Mouse (Mus musculus): ENCODE measurements around the gene Lhx5. TPM values are rescaled to one million over a fixed set of nuclear protein-coding genes. Genes with fewer than 3 reads are reported as not detected.

The Lhx5 gene
- polyA plus RNA-seq, 1 experiment from 2014 or later = 41.6 TPM

DNA sequence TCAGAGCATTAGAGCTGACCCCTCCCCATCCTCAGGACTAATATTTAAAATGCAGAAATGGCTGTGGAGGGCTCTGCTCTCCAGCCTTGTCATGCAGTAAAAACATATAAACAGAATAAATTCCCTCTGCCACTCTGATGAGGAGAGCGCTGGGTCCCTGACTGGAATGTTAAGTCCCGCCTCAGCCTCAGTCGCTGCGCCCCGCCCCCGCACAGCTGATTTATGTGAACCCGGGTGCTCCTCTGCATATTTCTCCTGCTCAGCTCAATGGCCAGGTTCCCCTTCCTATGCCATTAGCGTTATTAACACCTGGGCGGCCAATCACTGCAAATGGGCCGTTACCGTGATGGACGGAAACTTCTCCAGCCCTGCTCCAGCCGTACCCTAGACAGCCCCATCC lies 15.8 kb downstream of the Lhx5 start:
- Histone ChIP-seq H3K4me3 (ENCODE audit: low read depth, low read length) (no peak overlapping the region), H3K27me3 (ENCODE audit: control insufficient read depth, insufficient read depth, low read length) (no peaks in the 10 kb centered on the region)
- WGBS = 47% methylated on average over 13 of the region's 13 CpGs

DNA sequence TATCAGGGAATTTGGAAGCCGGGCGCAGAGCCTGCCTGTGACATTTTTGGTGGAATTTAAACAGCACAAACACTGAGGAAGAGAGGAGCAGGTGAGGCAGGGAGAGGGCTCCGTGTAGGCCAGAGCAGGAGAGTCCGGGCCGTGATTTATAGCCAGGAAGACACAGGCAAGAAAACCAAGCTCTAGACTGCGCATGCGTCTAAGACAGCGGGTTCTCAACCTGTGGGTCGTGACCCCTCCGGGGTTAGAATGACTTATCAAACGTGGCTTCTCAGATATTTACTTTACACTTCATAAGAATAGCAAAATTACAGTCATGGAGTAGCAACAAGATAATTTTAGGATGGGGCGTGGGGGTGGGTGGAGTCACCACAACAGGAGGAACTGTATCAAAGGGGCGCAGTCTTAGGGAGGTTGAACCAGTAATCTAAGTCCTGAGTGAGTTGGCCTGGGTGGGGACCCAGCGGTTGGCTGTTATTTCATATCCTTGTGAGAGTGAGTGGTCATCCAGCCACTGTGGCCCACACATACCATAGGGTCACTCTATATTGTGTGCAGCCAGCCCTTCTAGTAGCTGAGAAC lies 23.3 kb downstream of the Lhx5 start:
- Histone ChIP-seq H3K9me3 (ENCODE audit: control insufficient read depth, low read length) (no peaks in the 10 kb centered on the region), H3K36me3 (ENCODE audit: control insufficient read depth, insufficient read depth, low read length) (no peaks in the 10 kb centered on the region), H3K4me3 (ENCODE audit: low read depth, low read length) (no peak overlapping the region), H3K4me1 (replicated peaks; ENCODE audit: control insufficient read depth, insufficient read depth, low read length) (no peaks in the 10 kb centered on the region), H3K4me2 (replicated peaks; ENCODE audit: low read depth, low read length) (no peak overlapping the region), H3K9ac (ENCODE audit: low read depth, low read length) (no peak overlapping the region), H3K27ac (ENCODE audit: low read depth, low read length) (no peak overlapping the region), H3K27me3 (ENCODE audit: control insufficient read depth, insufficient read depth, low read length) (no peaks in the 10 kb centered on the region)
- ATAC-seq (ENCODE audit: low FRiP score) (no peak), DNase-seq (ENCODE audit: low spot score) (no peak)
- WGBS = 74% methylated on average over 14 of the region's 14 CpGs

More for the DNA sequence above, 15.8 kb downstream of the Lhx5 start:
- ATAC-seq (ENCODE audit: low FRiP score) = no peak
- Histone ChIP-seq H3K4me1 (replicated peaks; ENCODE audit: control insufficient read depth, insufficient read depth, low read length) (no peaks in the 10 kb centered on the region), H3K9ac (ENCODE audit: low read depth, low read length) (no peak overlapping the region), H3K4me2 (replicated peaks; ENCODE audit: low read depth, low read length) (no peak overlapping the region), H3K27ac (ENCODE audit: low read depth, low read length) (no peak overlapping the region), H3K36me3 (ENCODE audit: control insufficient read depth, insufficient read depth, low read length) (no peaks in the 10 kb centered on the region), H3K9me3 (ENCODE audit: control insufficient read depth, low read length) (no peaks in the 10 kb centered on the region)
- no peak for DNase-seq (ENCODE audit: low spot score)

DNA sequence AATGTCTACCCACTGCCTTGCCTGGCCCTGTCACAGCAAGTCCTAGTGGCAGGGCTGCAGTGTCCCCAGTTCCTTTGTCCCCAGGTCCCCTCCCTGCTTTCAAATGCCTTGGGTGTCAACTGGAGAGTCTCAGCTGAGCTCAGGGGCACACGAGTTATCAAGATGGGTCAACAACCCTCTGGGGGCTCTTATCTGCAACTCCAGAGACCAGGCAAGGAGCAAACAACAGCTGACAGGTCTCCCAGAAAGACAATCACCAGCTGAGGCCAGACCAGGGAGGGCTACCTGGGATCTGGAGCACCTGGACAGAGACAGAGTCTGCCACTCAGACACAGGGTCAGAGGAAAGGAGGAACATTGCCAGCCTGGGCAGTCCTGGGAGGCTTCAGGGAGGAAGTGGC lies 24.8 kb downstream of the Lhx5 start:
- ATAC-seq (ENCODE audit: low FRiP score) (no peak), DNase-seq (ENCODE audit: low spot score) (no peak)
- no peaks in the 10 kb centered on the region for H3K4me1 ChIP-seq (replicated peaks; ENCODE audit: control insufficient read depth, insufficient read depth, low read length)
- no peaks in the 10 kb centered on the region for H3K27me3 ChIP-seq (ENCODE audit: control insufficient read depth, insufficient read depth, low read length)
- no peak overlapping the region for H3K9ac ChIP-seq (ENCODE audit: low read depth, low read length)
- H3K27ac ChIP-seq (ENCODE audit: low read depth, low read length) = no peak overlapping the region
- no peaks in the 10 kb centered on the region for H3K36me3 ChIP-seq (ENCODE audit: control insufficient read depth, insufficient read depth, low read length)
- H3K4me3 ChIP-seq (ENCODE audit: low read depth, low read length) = no peak overlapping the region
- H3K9me3 ChIP-seq (ENCODE audit: control insufficient read depth, low read length) = no peaks in the 10 kb centered on the region
- H3K4me2 ChIP-seq (replicated peaks; ENCODE audit: low read depth, low read length) = no peak overlapping the region
- 40% methylated on average over 1 of the region's 1 CpGs for WGBS

DNA sequence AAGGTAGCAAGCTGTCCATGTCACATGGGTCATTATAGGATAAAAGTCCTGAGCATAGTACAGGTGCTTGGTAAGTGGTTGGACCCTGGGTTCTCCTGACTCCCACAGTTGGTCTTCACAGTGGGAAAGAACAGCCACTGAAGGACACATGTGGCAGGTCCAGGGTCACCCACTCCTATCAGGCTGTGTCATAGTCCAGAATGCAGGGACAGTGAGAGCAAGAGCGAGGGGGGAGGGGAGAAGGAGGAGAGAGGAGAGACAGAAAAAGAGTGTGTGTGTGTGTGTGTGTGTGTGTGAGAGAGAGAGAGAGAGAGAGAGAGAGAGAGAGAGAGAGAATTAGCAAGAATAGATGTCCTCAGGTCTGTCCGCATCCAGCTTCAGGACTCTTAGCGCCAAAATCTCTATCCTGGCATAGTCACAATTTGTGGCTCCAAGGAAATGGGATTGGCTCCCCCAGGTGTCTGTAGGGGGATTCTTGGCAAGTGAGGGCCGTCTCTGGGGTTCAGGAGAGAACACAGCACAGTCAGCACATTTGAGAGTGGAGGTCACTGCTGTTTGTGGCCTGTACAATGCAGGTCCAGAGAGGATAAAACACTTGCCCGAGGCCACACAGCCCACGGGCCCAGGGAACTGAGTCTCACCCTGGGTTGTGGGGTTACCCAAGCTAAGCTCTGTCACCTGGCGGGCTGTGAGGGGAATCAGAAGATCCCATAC lies 25.5 kb downstream of the Lhx5 start:
- H3K9me3 ChIP-seq (ENCODE audit: control insufficient read depth, low read length) = no peaks in the 10 kb centered on the region
- no peak overlapping the region for H3K27ac ChIP-seq (ENCODE audit: low read depth, low read length)
- no peaks in the 10 kb centered on the region for H3K4me1 ChIP-seq (replicated peaks; ENCODE audit: control insufficient read depth, insufficient read depth, low read length)
- ATAC-seq (ENCODE audit: low FRiP score) (no peak), DNase-seq (ENCODE audit: low spot score) (no peak)
- no peak overlapping the region for H3K9ac ChIP-seq (ENCODE audit: low read depth, low read length)
- H3K36me3 ChIP-seq (ENCODE audit: control insufficient read depth, insufficient read depth, low read length) = no peaks in the 10 kb centered on the region
- no peak overlapping the region for H3K4me2 ChIP-seq (replicated peaks; ENCODE audit: low read depth, low read length)
- H3K4me3 ChIP-seq (ENCODE audit: low read depth, low read length) = no peak overlapping the region
- no peaks in the 10 kb centered on the region for H3K27me3 ChIP-seq (ENCODE audit: control insufficient read depth, insufficient read depth, low read length)
- 52% methylated on average over 7 of the region's 7 CpGs for WGBS

DNA sequence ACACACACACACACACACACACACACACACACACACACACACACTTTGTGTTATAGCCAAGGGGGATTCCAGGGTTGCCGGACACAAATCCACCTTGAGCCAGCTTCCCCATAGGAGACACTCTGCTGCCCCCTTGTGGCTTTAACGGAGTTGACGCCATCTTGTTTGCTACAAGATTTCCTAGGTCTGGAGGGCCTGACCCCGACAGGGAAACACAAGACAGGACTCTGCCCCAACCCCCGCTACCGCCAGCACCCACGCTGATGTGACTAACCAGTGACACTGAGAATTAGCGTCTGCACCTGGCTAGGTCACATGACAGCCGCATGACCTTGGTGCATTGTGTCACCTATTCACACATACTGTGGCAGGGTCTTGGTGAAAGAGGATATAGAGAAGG lies 26.1 kb downstream of the Lhx5 start:
- peak; percentile 43; the same call in 1 of the 2 replicates for ATAC-seq (ENCODE audit: low FRiP score)
- WGBS = 6% methylated on average over 9 of the region's 9 CpGs

DNA sequence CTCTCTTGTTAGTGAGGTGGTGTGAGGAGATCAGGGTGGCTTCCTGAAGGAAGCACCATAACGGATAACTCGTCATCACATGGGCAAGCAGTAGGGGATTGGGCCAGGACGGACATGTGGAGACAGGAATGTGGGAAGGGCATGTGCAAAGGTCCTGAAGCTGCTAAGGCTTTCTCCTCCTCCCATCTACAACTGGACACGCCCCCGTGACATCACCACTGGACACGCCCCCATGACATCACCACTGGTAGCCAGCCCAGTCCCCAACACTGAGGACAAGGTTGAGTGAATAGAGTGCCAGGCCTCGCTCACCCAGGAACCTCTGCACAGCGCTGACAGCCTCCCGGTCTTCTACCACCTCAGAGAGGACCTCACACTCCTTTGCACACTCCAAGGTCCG lies 27.6 kb downstream of the Lhx5 start:
- H3K27me3 ChIP-seq (ENCODE audit: control insufficient read depth, insufficient read depth, low read length) = no peaks in the 10 kb centered on the region
- 74% methylated on average over 10 of the region's 10 CpGs for WGBS

More for the DNA sequence above, 26.1 kb downstream of the Lhx5 start:
- Histone ChIP-seq H3K9ac (ENCODE audit: low read depth, low read length) (no peak overlapping the region), H3K4me1 (replicated peaks; ENCODE audit: control insufficient read depth, insufficient read depth, low read length) (no peaks in the 10 kb centered on the region), H3K27ac (ENCODE audit: low read depth, low read length) (no peak overlapping the region), H3K27me3 (ENCODE audit: control insufficient read depth, insufficient read depth, low read length) (no peaks in the 10 kb centered on the region), H3K9me3 (ENCODE audit: control insufficient read depth, low read length) (no peaks in the 10 kb centered on the region), H3K4me2 (replicated peaks; ENCODE audit: low read depth, low read length) (no peak overlapping the region), H3K4me3 (ENCODE audit: low read depth, low read length) (no peak overlapping the region), H3K36me3 (ENCODE audit: control insufficient read depth, insufficient read depth, low read length) (no peaks in the 10 kb centered on the region)
- DNase-seq (ENCODE audit: low spot score) = peak; percentile 94

DNA sequence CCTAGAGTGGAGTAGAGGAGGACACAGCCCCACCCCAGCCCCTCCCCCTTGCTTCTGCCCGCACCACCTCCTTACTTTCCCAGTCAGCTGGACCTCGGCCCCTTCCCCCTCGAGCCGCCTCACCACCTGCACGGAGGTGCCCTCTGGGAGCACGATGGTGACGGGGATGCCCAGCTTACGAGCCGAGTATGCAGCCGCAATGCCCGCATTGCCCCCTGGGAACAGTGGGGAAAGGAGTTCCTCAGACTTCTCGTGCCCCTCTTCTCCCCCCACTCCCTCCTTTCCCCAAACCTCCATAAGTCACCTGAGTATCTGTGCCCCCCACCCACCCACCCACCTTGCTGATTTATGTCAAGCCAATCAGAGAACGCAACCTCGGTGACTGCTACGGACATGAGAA lies 30.4 kb downstream of the Lhx5 start:
- Histone ChIP-seq H3K27ac (ENCODE audit: low read depth, low read length) (no peak overlapping the region), H3K4me2 (replicated peaks; ENCODE audit: low read depth, low read length) (no peak overlapping the region), H3K9me3 (ENCODE audit: control insufficient read depth, low read length) (no peaks in the 10 kb centered on the region), H3K4me1 (replicated peaks; ENCODE audit: control insufficient read depth, insufficient read depth, low read length) (no peaks in the 10 kb centered on the region), H3K9ac (ENCODE audit: low read depth, low read length) (no peak overlapping the region), H3K4me3 (ENCODE audit: low read depth, low read length) (no peak overlapping the region), H3K27me3 (ENCODE audit: control insufficient read depth, insufficient read depth, low read length) (no peaks in the 10 kb centered on the region), H3K36me3 (ENCODE audit: control insufficient read depth, insufficient read depth, low read length) (no peaks in the 10 kb centered on the region)
- DNase-seq (ENCODE audit: low spot score) (no peak), ATAC-seq (ENCODE audit: low FRiP score) (no peak)
- WGBS = 70% methylated on average over 15 of the region's 15 CpGs

More for the DNA sequence above, 27.6 kb downstream of the Lhx5 start:
- no peak overlapping the region for H3K4me2 ChIP-seq (replicated peaks; ENCODE audit: low read depth, low read length)
- DNase-seq (ENCODE audit: low spot score) (no peak), ATAC-seq (ENCODE audit: low FRiP score) (no peak)
- no peak overlapping the region for H3K27ac ChIP-seq (ENCODE audit: low read depth, low read length)
- H3K4me1 ChIP-seq (replicated peaks; ENCODE audit: control insufficient read depth, insufficient read depth, low read length) = no peaks in the 10 kb centered on the region
- H3K9me3 ChIP-seq (ENCODE audit: control insufficient read depth, low read length) = no peaks in the 10 kb centered on the region
- H3K9ac ChIP-seq (ENCODE audit: low read depth, low read length) = no peak overlapping the region
- H3K36me3 ChIP-seq (ENCODE audit: control insufficient read depth, insufficient read depth, low read length) = no peaks in the 10 kb centered on the region
- no peak overlapping the region for H3K4me3 ChIP-seq (ENCODE audit: low read depth, low read length)

DNA sequence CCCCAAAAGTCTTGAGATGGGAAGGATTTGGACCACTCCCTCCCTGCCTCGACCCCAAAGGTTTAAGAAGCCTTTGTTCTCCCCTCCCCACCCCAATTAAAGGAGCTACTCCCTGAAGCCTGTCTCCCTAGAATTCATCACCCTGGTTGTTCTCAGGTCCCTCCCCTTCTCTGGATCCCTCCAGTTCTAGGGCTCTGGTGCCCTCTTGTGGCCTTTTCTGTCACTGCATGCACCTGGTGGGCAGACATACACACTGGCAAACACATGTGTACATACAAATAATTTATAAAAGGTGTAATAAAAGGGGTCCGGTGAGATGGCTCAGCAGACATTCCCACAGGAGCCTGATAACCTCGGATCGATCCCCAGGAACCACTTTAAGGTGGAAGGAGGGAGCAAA lies 32.8 kb downstream of the Lhx5 start:
- DNase-seq (ENCODE audit: low spot score) (peak; percentile 61), ATAC-seq (ENCODE audit: low FRiP score) (no peak)
- Histone ChIP-seq H3K36me3 (ENCODE audit: control insufficient read depth, insufficient read depth, low read length) (no peaks in the 10 kb centered on the region), H3K4me3 (ENCODE audit: low read depth, low read length) (no peak overlapping the region), H3K4me2 (replicated peaks; ENCODE audit: low read depth, low read length) (no peak overlapping the region), H3K27me3 (ENCODE audit: control insufficient read depth, insufficient read depth, low read length) (no peaks in the 10 kb centered on the region), H3K4me1 (replicated peaks; ENCODE audit: control insufficient read depth, insufficient read depth, low read length) (no peaks in the 10 kb centered on the region), H3K9ac (ENCODE audit: low read depth, low read length) (no peak overlapping the region), H3K27ac (ENCODE audit: low read depth, low read length) (no peak overlapping the region), H3K9me3 (ENCODE audit: control insufficient read depth, low read length) (no peaks in the 10 kb centered on the region)
- 79% methylated on average over 4 of the region's 4 CpGs for WGBS

DNA sequence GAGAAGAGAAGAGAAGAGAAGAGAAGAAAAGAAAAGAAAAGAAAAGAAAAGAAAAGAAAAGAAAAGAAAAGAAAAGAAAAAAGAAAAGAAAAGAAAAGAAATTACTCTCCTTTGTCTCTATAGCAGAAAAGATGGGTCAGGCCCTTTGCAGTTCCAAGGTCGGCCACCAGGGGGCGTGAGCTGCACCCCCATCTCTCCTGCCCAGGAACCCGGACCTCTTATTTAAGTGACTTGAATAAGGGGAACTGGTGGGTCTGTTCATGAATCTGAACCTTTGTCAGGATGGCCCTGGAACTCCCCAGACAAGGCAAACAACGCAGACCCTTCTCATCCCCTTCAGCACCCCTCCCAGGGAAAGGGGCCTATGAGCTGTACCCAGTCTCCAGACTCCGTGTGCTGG lies 33.6 kb downstream of the Lhx5 start:
- H3K9me3 ChIP-seq (ENCODE audit: control insufficient read depth, low read length) = no peaks in the 10 kb centered on the region
- no peak overlapping the region for H3K4me3 ChIP-seq (ENCODE audit: low read depth, low read length)
- no peak overlapping the region for H3K27ac ChIP-seq (ENCODE audit: low read depth, low read length)
- 43% methylated on average over 5 of the region's 5 CpGs for WGBS
- DNase-seq (ENCODE audit: low spot score) (no peak), ATAC-seq (ENCODE audit: low FRiP score) (no peak)
- H3K9ac ChIP-seq (ENCODE audit: low read depth, low read length) = no peak overlapping the region
- H3K4me1 ChIP-seq (replicated peaks; ENCODE audit: control insufficient read depth, insufficient read depth, low read length) = no peaks in the 10 kb centered on the region
- no peak overlapping the region for H3K4me2 ChIP-seq (replicated peaks; ENCODE audit: low read depth, low read length)
- H3K27me3 ChIP-seq (ENCODE audit: control insufficient read depth, insufficient read depth, low read length) = no peaks in the 10 kb centered on the region
- H3K36me3 ChIP-seq (ENCODE audit: control insufficient read depth, insufficient read depth, low read length) = no peaks in the 10 kb centered on the region

Data from hindbrain, embryonic 11.5 days (tissue).